ENCODE assay signal across 29 mouse cellular contexts in the genomic region with DNA sequence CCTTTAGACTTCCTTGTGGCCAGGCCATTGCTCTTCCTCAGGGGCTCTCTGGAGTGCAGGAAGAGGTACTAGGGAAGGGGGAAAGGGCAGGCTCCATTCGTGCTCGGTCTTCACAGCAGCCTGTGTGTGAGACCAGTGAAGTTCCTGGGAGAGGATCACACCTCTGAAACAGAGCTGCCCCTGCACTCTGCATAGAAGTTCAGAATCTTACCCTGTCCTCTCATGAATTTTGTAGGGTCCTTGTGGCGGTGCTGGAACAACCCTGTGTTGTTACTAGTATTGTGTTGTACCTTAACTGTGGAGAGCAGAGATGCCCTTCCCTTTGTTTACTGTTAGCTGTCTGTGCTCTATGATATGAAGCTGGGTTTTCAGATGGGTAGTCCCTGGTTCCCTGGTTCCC. TPM values are rescaled to one million over a fixed set of nuclear protein-coding genes. Genes with fewer than 3 reads are reported as not detected.
"Had no signal": no experiment of that assay in that cellular context is flagged by ENCODE, and none has a peak within 500 bp of the region (broad histone marks: within the 10 kb centered on the region; RNA-seq: fewer than 3 reads in every experiment).

No protein-coding gene starts in this region.

- ATAC-seq: forebrain, embryonic 13.5 days; forebrain, embryonic 14.5 days; forebrain, embryonic 15.5 days; forebrain, embryonic 16.5 days; forebrain, postnatal 0 days had no signal

- H3K36me3 ChIP-seq: embryonic facial prominence, embryonic 10.5 days; embryonic facial prominence, embryonic 12.5 days; embryonic facial prominence, embryonic 13.5 days; embryonic facial prominence, embryonic 15.5 days; forebrain, embryonic 10.5 days; forebrain, embryonic 12.5 days; forebrain, embryonic 15.5 days had no signal

- H3K27ac ChIP-seq: embryonic facial prominence, embryonic 12.5 days; embryonic facial prominence, embryonic 13.5 days; embryonic facial prominence, embryonic 15.5 days; forebrain, embryonic 10.5 days; forebrain, embryonic 12.5 days; forebrain, embryonic 13.5 days; forebrain, embryonic 15.5 days; gastrocnemius, adult 2 months; heart, adult 2 months had no signal

- DNase-seq: cerebellum, adult 2 months; cerebellum, adult 8-10 months; cerebellum, adult 9-10 months; cerebellum, adult 9-11 months; cerebellum, postnatal 10 days; cerebellum, postnatal 14 days; cerebellum, postnatal 25 days; cerebellum, postnatal 36 days; embryo, embryonic 11 days; forebrain, postnatal 0 days; gastrocnemius, adult 2 months; gastrocnemius, postnatal 10 days; gastrocnemius, postnatal 14 days; gastrocnemius, postnatal 25 days; gastrocnemius, postnatal 36 days; heart, adult 18-20 months; heart, adult 2 months had no signal

- H3K4me3 ChIP-seq: embryonic facial prominence, embryonic 10.5 days; embryonic facial prominence, embryonic 12.5 days; embryonic facial prominence, embryonic 13.5 days; embryonic facial prominence, embryonic 15.5 days; erythroblast, embryonic 14.5 days; forebrain, embryonic 10.5 days; forebrain, embryonic 12.5 days; forebrain, embryonic 13.5 days; forebrain, embryonic 15.5 days; gastrocnemius, adult 2 months; heart, adult 2 months had no signal

- H3K4me1 ChIP-seq: forebrain, embryonic 13.5 days; forebrain, embryonic 15.5 days had no signal

- H3K9ac ChIP-seq: embryonic facial prominence, embryonic 12.5 days; embryonic facial prominence, embryonic 13.5 days; embryonic facial prominence, embryonic 15.5 days; forebrain, embryonic 12.5 days; forebrain, embryonic 13.5 days; forebrain, embryonic 15.5 days; forebrain, postnatal 0 days had no signal

- H3K4me2 ChIP-seq: embryonic facial prominence, embryonic 12.5 days; embryonic facial prominence, embryonic 13.5 days; embryonic facial prominence, embryonic 15.5 days; forebrain, embryonic 12.5 days; forebrain, embryonic 13.5 days; forebrain, embryonic 15.5 days had no signal

- H3K9me3 ChIP-seq: embryonic facial prominence, embryonic 10.5 days; embryonic facial prominence, embryonic 12.5 days; embryonic facial prominence, embryonic 13.5 days; embryonic facial prominence, embryonic 15.5 days; forebrain, embryonic 10.5 days; forebrain, embryonic 12.5 days; forebrain, embryonic 13.5 days; forebrain, embryonic 15.5 days had no signal

- H3K27me3 ChIP-seq: embryonic facial prominence, embryonic 12.5 days; embryonic facial prominence, embryonic 13.5 days; embryonic facial prominence, embryonic 15.5 days; forebrain, embryonic 12.5 days; forebrain, embryonic 13.5 days; forebrain, embryonic 15.5 days had no signal

RNA-seq across cellular contexts. Expression of a gene that starts 58.4 kb away (rescaled TPM):
- polyA plus RNA-seq: forebrain, embryonic 13.5 days; gonadal fat pad, adult 2 months had no signal
